Mouse (Mus musculus) liver, embryonic 14.5 days (tissue): ENCODE measurements at regions not wholly inside any gene's neighbourhood (a gene's known extent, or its start where the extent isn't known, plus 50 kb on each side); places are given as distances from the start of the nearest gene placed in this dataset.
A peak's percentile ranks its signal among the peaks of the same experiment; 100 is the strongest.

ENCODE experiments used
- ATAC-seq: fragments of 200-750 bp; cut with Nextera tagmentation; 2 replicates; pipeline ENCODE4 v1.8.0; 2017; ENCODE audit warnings: moderate number of reproducible peaks, mild to moderate bottlenecking, moderate library complexity; ENCODE audit not compliant: insufficient read depth
- DNase-seq, 3 experiments: peaks; one replicate each; pipeline ENCODE4 v3.0.0-alpha.2; 2012 to 2013; ENCODE audit warnings: low read depth in 3 of 3, low spot score in 3 of 3
- H3K27ac ChIP-seq: fragments of 300-500 bp; sonication (generic); 2 replicates; pipeline ENCODE4 v1.5.1; 2014; ENCODE audit warnings: moderate library complexity, mild to moderate bottlenecking, control low read depth, inconsistent platforms
- H3K27me3 ChIP-seq: fragments of 300-500 bp; sonication (generic); 2 replicates; pipeline ENCODE4 v1.6.1; 2014; ENCODE audit warnings: mild to moderate bottlenecking, low read length, moderate library complexity; ENCODE audit not compliant: control insufficient read depth, insufficient read depth
- H3K36me3 ChIP-seq: fragments of 300-500 bp; sonication (generic); replicated peaks from 2 replicates; pipeline ENCODE4 v1.6.1; 2014; ENCODE audit warnings: low read depth; ENCODE audit not compliant: control insufficient read depth, insufficient read depth
- H3K4me1 ChIP-seq, 2 experiments: fragments of 200-500 bp in 1 of 2; fragments of 300-500 bp in 1 of 2; sonication (generic) in 1 of 2; replicated peaks; 2 replicates each; pipeline ENCODE4 v1.6.1; 2012 to 2014; ENCODE audit warnings: antibody characterized with exemption in 1 of 2, inconsistent platforms in 1 of 2, low read length in 1 of 2; ENCODE audit not compliant: control insufficient read depth in 2 of 2, insufficient read depth in 2 of 2
- H3K4me2 ChIP-seq: fragments of 300-500 bp; sonication (generic); 2 replicates; pipeline ENCODE4 v1.6.1; 2014; ENCODE audit warnings: low read depth, mild to moderate bottlenecking, control low read depth, moderate library complexity
- H3K4me3 ChIP-seq, 2 experiments: fragments of 200-500 bp in 1 of 2; fragments of 300-500 bp in 1 of 2; sonication (generic) in 1 of 2; 2 replicates each; pipeline ENCODE4 v1.5.1; 2012 to 2014; ENCODE audit warnings: low read depth in 2 of 2, low read length in 2 of 2, mild to moderate bottlenecking in 2 of 2, control low read depth in 1 of 2, inconsistent platforms in 1 of 2, moderate library complexity in 1 of 2; ENCODE audit not compliant: insufficient read depth in 1 of 2
- H3K9ac ChIP-seq: fragments of 300-500 bp; sonication (generic); replicated peaks from 2 replicates; pipeline ENCODE4 v1.6.1; 2014; ENCODE audit warnings: mild to moderate bottlenecking, control low read depth, moderate library complexity
- H3K9me3 ChIP-seq: fragments of 300-500 bp; sonication (generic); 2 replicates; pipeline ENCODE4 v1.6.1; 2016; ENCODE audit warnings: low read length, mixed read lengths; ENCODE audit not compliant: control insufficient read depth
- CTCF ChIP-seq: IDR thresholded peaks from 2 replicates; pipeline ENCODE4 v1.5.1; 2016; ENCODE audit warnings: antibody characterized with exemption, low read depth, control low read depth
- EP300 ChIP-seq: IDR thresholded peaks from 2 replicates; pipeline ENCODE4 v1.6.1; 2016; ENCODE audit warnings: antibody characterized with exemption, low read depth
- WGBS: fragments of 180-500 bp; shearing (Covaris S2); extraction: QIAGEN DNeasy Blood & Tissue Kit; methylation state at CpG from one replicate; pipeline ENCODE4 v1.1.7; 2014; ENCODE audit not compliant: insufficient replicate concordance; 5-methylcytosine and 5-hydroxymethylcytosine counted together

GRCm38 (mm10) chr8:50292158-50292557 is 1448.4 kb upstream of the Tenm3 start:
- 24% methylated on average over 7 of the region's 7 CpGs for WGBS
- Histone ChIP-seq H3K9ac (no peak overlapping the region), H3K36me3 (no peaks in the 10 kb centered on the region), H3K4me3 (no peak overlapping the region), H3K4me2 (no peak overlapping the region), H3K27me3 (no peaks in the 10 kb centered on the region), H3K4me1 (no peaks in the 10 kb centered on the region), H3K9me3 (no peaks in the 10 kb centered on the region), H3K27ac (no peak overlapping the region)
- DNase-seq (peak in 2 of 3 experiments; percentile 3 to 4), ATAC-seq (no peak)
- TF ChIP-seq EP300: no peak
- peak; percentile 61 for TF ChIP-seq CTCF

GRCm38 (mm10) chr8:50276346-50276745 is 1432.6 kb upstream of the Tenm3 start:
- TF ChIP-seq CTCF: no peak
- no peak for TF ChIP-seq EP300
- Histone ChIP-seq H3K9ac (no peak overlapping the region), H3K27ac (no peak overlapping the region), H3K36me3 (no peaks in the 10 kb centered on the region), H3K4me2 (no peak overlapping the region), H3K4me1 (no peaks in the 10 kb centered on the region), H3K9me3 (no peaks in the 10 kb centered on the region), H3K27me3 (no peaks in the 10 kb centered on the region), H3K4me3 (no peak overlapping the region)
- WGBS: 45% methylated on average over 1 of the region's 1 CpGs
- ATAC-seq (no peak), DNase-seq (no peak)

- no peak for ATAC-seq
Measured at GRCm38 (mm10) chr8:50264757-50265156, 1421.0 kb upstream of the Tenm3 start.

More at GRCm38 (mm10) chr8:50264757-50265156, 1421.0 kb upstream of the Tenm3 start:
- Histone ChIP-seq H3K36me3 (no peaks in the 10 kb centered on the region), H3K27ac (no peak overlapping the region), H3K27me3 (no peaks in the 10 kb centered on the region), H3K4me3 (no peak overlapping the region), H3K4me2 (no peak overlapping the region), H3K4me1 (no peaks in the 10 kb centered on the region), H3K9ac (no peak overlapping the region), H3K9me3 (no peaks in the 10 kb centered on the region)
- no peak for TF ChIP-seq EP300
- no peak for TF ChIP-seq CTCF
- 50% methylated on average over 4 of the region's 4 CpGs for WGBS
- no peak for DNase-seq
